Mouse (Mus musculus): ENCODE measurements around the gene Nfe2. TPM values are rescaled to one million over a fixed set of nuclear protein-coding genes. Genes with fewer than 3 reads are reported as not detected.

The Nfe2 gene
- polyA plus RNA-seq, 1 experiment from 2014 or later, result 1.9 TPM

DNA sequence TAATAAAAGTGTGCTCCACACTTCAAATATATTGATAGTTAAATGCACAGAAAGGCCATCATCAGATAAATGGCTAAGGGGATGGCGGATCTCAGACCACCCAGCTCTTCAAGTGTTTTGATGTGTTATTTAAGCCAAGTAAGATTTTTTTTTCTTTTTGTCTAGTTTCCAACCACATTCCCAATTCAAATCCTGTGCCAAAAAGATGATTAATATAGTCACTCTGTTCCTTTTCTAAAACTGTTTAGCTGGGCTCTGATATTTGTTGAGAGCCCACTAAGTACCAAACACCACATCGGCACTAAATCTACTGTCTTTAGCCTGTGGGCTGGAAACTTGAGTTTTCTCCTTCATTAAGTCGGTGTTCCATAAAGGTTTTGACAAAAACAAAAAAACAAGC lies 31.2 kb downstream of the Nfe2 start:
- H3K27ac ChIP-seq (ENCODE audit: low read depth), result no peak overlapping the region
- H3K36me3 ChIP-seq (ENCODE audit: control insufficient read depth, insufficient read depth, low read length), result no peaks in the 10 kb centered on the region
- no peaks in the 10 kb centered on the region for H3K27me3 ChIP-seq (replicated peaks; ENCODE audit: control insufficient read depth, insufficient read depth, low read length)
- ATAC-seq (replicated peaks; ENCODE audit: low FRiP score, low TSS enrichment, low read depth), result no peak
- H3K4me1 ChIP-seq (replicated peaks; ENCODE audit: control insufficient read depth, insufficient read depth, low read length), result peaks cover 6% of the 10 kb centered on the region
- DNase-seq (ENCODE audit: low spot score), result no peak
- H3K4me3 ChIP-seq (ENCODE audit: low read depth, low read length), result no peak overlapping the region
- no peak overlapping the region for H3K9ac ChIP-seq (ENCODE audit: low read length)
- no peak overlapping the region for H3K4me2 ChIP-seq (ENCODE audit: low read length)
- WGBS, result 63% methylated on average over 3 of the region's 3 CpGs
- H3K9me3 ChIP-seq (ENCODE audit: control insufficient read depth, low read length), result no peaks in the 10 kb centered on the region

DNA sequence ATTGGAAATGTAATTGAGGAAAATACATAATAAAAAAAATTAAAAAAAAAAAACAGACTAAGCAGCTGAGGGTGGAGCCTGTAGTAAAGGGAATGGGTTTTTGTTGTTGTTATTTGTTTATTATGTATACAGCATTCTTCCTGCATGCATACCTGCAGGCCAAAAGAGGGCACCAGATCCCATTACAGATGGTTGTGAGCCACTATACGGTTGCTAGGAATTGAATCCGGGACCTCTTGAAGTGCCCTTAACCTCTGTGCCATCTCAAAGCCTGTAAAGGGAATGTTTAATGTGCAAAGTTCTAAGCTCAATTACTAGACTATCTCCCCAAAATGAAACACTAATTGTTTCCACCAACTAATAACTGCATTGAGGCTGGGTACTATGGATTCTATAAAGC lies 34.0 kb downstream of the Nfe2 start:
- DNase-seq (ENCODE audit: low spot score), result no peak
- Histone ChIP-seq H3K9me3 (ENCODE audit: control insufficient read depth, low read length) (no peaks in the 10 kb centered on the region), H3K27me3 (replicated peaks; ENCODE audit: control insufficient read depth, insufficient read depth, low read length) (no peaks in the 10 kb centered on the region), H3K4me1 (replicated peaks; ENCODE audit: control insufficient read depth, insufficient read depth, low read length) (peaks cover 18% of the 10 kb centered on the region), H3K27ac (ENCODE audit: low read depth) (no peak overlapping the region), H3K4me3 (ENCODE audit: low read depth, low read length) (no peak overlapping the region), H3K4me2 (ENCODE audit: low read length) (no peak overlapping the region), H3K36me3 (ENCODE audit: control insufficient read depth, insufficient read depth, low read length) (no peaks in the 10 kb centered on the region), H3K9ac (ENCODE audit: low read length) (no peak overlapping the region)
- WGBS, result 88% methylated on average over 2 of the region's 2 CpGs
- no peak for ATAC-seq (replicated peaks; ENCODE audit: low FRiP score, low TSS enrichment, low read depth)

DNA sequence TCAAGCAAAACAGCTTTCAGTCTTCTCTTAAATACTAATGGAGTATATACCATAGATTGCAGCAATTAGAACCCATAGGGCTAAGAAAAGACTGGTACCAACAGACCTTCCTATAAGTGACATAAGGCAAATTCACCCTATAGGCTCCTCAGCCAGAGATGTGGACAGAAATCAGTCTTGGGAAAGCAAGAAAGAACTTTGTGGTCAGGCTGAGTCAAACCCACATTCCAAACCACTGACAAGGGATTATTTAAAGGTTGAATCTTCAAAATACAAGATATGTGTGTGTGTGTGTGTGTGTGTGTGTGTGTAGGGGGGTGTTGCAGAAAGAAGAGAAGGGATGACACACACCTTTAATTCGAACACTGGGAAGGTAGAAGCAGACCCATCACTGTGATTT lies 36.8 kb downstream of the Nfe2 start:
- Histone ChIP-seq H3K4me1 (replicated peaks; ENCODE audit: control insufficient read depth, insufficient read depth, low read length) (peaks cover 23% of the 10 kb centered on the region), H3K27ac (ENCODE audit: low read depth) (peak overlapping the region; percentile 11; the same call in 1 of the 2 replicates), H3K36me3 (ENCODE audit: control insufficient read depth, insufficient read depth, low read length) (no peaks in the 10 kb centered on the region), H3K9me3 (ENCODE audit: control insufficient read depth, low read length) (no peaks in the 10 kb centered on the region), H3K4me2 (ENCODE audit: low read length) (no peak overlapping the region), H3K27me3 (replicated peaks; ENCODE audit: control insufficient read depth, insufficient read depth, low read length) (no peaks in the 10 kb centered on the region), H3K9ac (ENCODE audit: low read length) (no peak overlapping the region), H3K4me3 (ENCODE audit: low read depth, low read length) (no peak overlapping the region)
- 60% methylated on average over 1 of the region's 1 CpGs for WGBS
- ATAC-seq (replicated peaks; ENCODE audit: low FRiP score, low TSS enrichment, low read depth), result no peak
- DNase-seq (ENCODE audit: low spot score), result no peak

DNA sequence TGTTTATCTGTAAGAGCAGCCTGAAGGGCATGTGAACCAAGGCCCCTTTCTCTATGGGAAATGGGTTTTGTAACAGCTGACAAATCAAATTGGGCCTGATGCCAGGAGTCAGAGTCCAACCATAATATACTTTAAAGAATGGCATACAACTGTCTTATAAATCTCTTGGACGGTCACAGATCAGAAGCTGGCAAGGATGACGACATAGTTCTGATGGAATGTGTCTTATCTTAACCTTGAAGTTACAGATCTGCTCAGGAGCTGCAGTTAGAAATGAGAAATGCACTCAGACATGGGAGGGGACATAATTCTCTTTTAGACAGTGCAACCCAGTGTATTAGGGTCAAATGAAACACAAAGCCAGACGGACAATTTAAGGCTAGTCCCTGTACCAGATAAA lies 37.4 kb downstream of the Nfe2 start:
- no peak overlapping the region for H3K9ac ChIP-seq (ENCODE audit: low read length)
- H3K4me3 ChIP-seq (ENCODE audit: low read depth, low read length), result no peak overlapping the region
- no peaks in the 10 kb centered on the region for H3K36me3 ChIP-seq (ENCODE audit: control insufficient read depth, insufficient read depth, low read length)
- no peak for ATAC-seq (replicated peaks; ENCODE audit: low FRiP score, low TSS enrichment, low read depth)
- no peaks in the 10 kb centered on the region for H3K27me3 ChIP-seq (replicated peaks; ENCODE audit: control insufficient read depth, insufficient read depth, low read length)
- no peak overlapping the region for H3K4me2 ChIP-seq (ENCODE audit: low read length)
- no peak for DNase-seq (ENCODE audit: low spot score)
- peak overlapping the region; percentile 11; the same call in 1 of the 2 replicates for H3K27ac ChIP-seq (ENCODE audit: low read depth)
- H3K9me3 ChIP-seq (ENCODE audit: control insufficient read depth, low read length), result no peaks in the 10 kb centered on the region
- H3K4me1 ChIP-seq (replicated peaks; ENCODE audit: control insufficient read depth, insufficient read depth, low read length), result peaks cover 29% of the 10 kb centered on the region
- WGBS, result 22% methylated on average over 3 of the region's 3 CpGs

DNA sequence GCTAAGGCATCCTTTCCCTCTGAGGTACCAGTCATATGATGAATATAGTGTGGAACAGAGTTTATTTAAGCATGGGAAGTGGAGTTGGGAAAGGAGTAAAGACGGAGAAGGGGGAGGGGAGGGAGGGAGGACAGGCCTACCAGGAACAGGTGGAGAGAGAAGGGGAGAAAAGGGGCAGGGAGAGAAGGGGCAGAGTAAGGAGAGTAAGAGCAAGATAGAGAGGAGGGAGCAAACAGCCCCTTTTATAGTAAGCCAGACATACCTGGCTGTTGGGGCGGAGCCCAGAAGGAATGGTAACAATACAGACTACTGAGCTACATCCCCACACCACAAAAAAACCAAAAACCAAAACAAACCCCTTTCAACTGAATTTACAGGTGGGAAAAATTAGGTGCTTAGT lies 42.2 kb downstream of the Nfe2 start:
- Histone ChIP-seq H3K4me1 (replicated peaks; ENCODE audit: control insufficient read depth, insufficient read depth, low read length) (peaks cover 32% of the 10 kb centered on the region), H3K4me2 (ENCODE audit: low read length) (peak overlapping the region; percentile 72), H3K9ac (ENCODE audit: low read length) (no peak overlapping the region; the same call in 1 of the 2 replicates), H3K4me3 (ENCODE audit: low read depth, low read length) (peak overlapping the region; percentile 38; the same call in 1 of the 2 replicates), H3K9me3 (ENCODE audit: control insufficient read depth, low read length) (no peaks in the 10 kb centered on the region), H3K27ac (ENCODE audit: low read depth) (peak overlapping the region; percentile 89), H3K27me3 (replicated peaks; ENCODE audit: control insufficient read depth, insufficient read depth, low read length) (no peaks in the 10 kb centered on the region), H3K36me3 (ENCODE audit: control insufficient read depth, insufficient read depth, low read length) (peaks cover 22% of the 10 kb centered on the region)
- DNase-seq (ENCODE audit: low spot score) (no peak), ATAC-seq (replicated peaks; ENCODE audit: low FRiP score, low TSS enrichment, low read depth) (no peak)
- WGBS, result 19% methylated on average over 2 of the region's 2 CpGs

DNA sequence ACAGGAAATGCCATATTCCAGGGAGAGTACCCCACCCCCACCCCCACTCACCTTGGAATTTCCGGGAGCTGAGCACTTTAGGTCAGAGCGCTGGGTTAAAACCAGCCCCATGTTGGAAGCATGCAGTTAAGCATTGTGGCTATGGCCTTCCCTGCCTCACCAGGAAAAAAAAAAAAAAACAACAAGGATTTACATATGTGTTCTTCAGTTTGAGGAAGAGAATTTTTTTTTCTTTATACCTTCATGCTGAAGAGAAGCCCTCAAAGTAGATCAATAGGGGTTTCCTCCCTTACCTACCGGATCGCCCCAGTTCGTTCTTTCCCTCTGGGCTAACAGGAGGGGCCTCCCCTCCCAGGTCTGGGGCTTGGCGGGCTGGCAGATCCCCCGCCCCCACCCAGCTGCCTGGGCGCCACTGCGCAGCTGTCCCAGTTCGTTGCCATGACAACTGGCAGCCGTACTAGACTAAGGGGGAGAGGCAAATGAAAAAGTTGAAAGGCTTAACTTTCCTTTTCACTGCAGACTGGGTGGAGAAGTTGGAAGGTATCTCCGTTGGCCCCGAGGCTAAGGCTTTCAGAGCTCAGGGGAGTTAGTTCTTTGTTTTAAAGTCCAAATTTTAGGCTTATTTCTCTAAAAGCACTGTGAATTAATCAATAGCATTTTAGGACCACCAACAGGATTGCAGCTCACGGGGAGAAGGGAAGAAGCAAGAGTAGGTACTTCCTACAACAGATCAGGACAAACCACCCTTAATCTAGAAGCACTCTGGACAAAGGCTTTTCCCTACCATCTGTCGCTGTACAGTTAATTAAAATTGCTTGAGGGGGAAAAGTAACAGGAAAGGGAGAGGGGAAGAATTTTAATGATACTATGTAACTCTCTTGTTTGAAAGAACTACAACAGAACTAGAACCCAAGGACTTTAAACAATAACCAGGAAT lies 43.0 kb downstream of the Nfe2 start:
- peak overlapping the region; percentile 49 for H3K9ac ChIP-seq (ENCODE audit: low read length)
- no peaks in the 10 kb centered on the region for H3K9me3 ChIP-seq (ENCODE audit: control insufficient read depth, low read length)
- peak; percentile 95 for ATAC-seq (replicated peaks; ENCODE audit: low FRiP score, low TSS enrichment, low read depth)
- DNase-seq (ENCODE audit: low spot score), result peak; percentile 89
- H3K4me1 ChIP-seq (replicated peaks; ENCODE audit: control insufficient read depth, insufficient read depth, low read length), result peaks cover 25% of the 10 kb centered on the region
- no peaks in the 10 kb centered on the region for H3K27me3 ChIP-seq (replicated peaks; ENCODE audit: control insufficient read depth, insufficient read depth, low read length)
- 2% methylated on average over 15 of the region's 15 CpGs for WGBS
- H3K4me3 ChIP-seq (ENCODE audit: low read depth, low read length), result peak overlapping the region; percentile 38
- peaks cover 30% of the 10 kb centered on the region for H3K36me3 ChIP-seq (ENCODE audit: control insufficient read depth, insufficient read depth, low read length)
- H3K27ac ChIP-seq (ENCODE audit: low read depth), result peak overlapping the region; percentile 89
- H3K4me2 ChIP-seq (ENCODE audit: low read length), result peak overlapping the region; percentile 72

DNA sequence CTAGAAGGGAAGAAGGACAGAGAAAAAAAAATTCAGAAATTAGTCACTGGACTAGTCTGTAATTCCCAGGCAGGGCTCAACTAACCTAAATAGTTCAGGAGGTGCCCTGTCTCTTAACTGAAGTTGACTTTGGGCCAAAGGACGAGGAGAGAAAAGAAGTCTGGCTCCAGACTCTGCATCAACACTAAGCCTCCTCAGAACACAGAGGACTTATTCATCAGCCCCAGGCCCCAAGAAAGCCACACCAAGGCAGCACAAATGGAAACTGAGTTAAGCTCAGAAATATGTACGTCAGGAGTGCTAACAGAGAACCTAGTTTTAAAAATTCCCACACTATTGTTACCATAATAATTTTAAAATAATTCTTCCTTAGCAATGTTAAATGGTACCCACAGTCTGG lies 44.1 kb downstream of the Nfe2 start:
- Histone ChIP-seq H3K9me3 (ENCODE audit: control insufficient read depth, low read length) (no peaks in the 10 kb centered on the region), H3K27me3 (replicated peaks; ENCODE audit: control insufficient read depth, insufficient read depth, low read length) (no peaks in the 10 kb centered on the region), H3K9ac (ENCODE audit: low read length) (peak overlapping the region; percentile 20; the same call in 1 of the 2 replicates), H3K27ac (ENCODE audit: low read depth) (peak overlapping the region; percentile 33; the same call in 1 of the 2 replicates), H3K36me3 (ENCODE audit: control insufficient read depth, insufficient read depth, low read length) (peaks cover 40% of the 10 kb centered on the region), H3K4me1 (replicated peaks; ENCODE audit: control insufficient read depth, insufficient read depth, low read length) (peaks cover 25% of the 10 kb centered on the region), H3K4me2 (ENCODE audit: low read length) (peak overlapping the region; percentile 42), H3K4me3 (ENCODE audit: low read depth, low read length) (peak overlapping the region; percentile 17; the same call in 1 of the 2 replicates)
- DNase-seq (ENCODE audit: low spot score) (no peak), ATAC-seq (replicated peaks; ENCODE audit: low FRiP score, low TSS enrichment, low read depth) (no peak)
- WGBS, result 40% methylated on average over 2 of the region's 2 CpGs

DNA sequence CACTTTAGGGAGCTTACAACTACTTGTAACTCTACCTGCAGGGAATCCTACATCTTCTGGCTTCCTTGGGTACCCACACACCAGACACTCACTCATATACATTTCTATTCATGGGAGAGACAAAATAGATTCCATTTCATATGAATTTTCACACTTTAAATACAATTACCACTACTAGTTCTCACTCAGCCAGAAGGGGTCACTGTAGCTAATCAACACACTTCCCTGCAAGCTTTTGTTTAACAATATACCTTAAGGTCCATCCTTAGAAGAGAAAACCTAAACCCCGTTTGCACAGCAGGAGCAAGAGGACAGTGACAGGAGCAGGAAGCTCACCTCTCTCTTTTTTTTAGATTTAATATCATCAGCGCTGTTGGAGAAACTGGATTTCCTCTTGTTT lies 53.0 kb downstream of the Nfe2 start:
- Histone ChIP-seq H3K9ac (ENCODE audit: low read length) (no peak overlapping the region), H3K27me3 (replicated peaks; ENCODE audit: control insufficient read depth, insufficient read depth, low read length) (no peaks in the 10 kb centered on the region), H3K4me3 (ENCODE audit: low read depth, low read length) (no peak overlapping the region), H3K36me3 (ENCODE audit: control insufficient read depth, insufficient read depth, low read length) (peaks cover 74% of the 10 kb centered on the region), H3K4me1 (replicated peaks; ENCODE audit: control insufficient read depth, insufficient read depth, low read length) (peaks cover 8% of the 10 kb centered on the region), H3K9me3 (ENCODE audit: control insufficient read depth, low read length) (no peaks in the 10 kb centered on the region), H3K4me2 (ENCODE audit: low read length) (no peak overlapping the region), H3K27ac (ENCODE audit: low read depth) (no peak overlapping the region)
- ATAC-seq (replicated peaks; ENCODE audit: low FRiP score, low TSS enrichment, low read depth) (no peak), DNase-seq (ENCODE audit: low spot score) (no peak)
- 54% methylated on average over 2 of the region's 2 CpGs for WGBS

Data from intestine, embryonic 14.5 days (tissue).